Mouse (Mus musculus) mature B cell (primary cell): Measurements from ENCODE around the gene Dnmt3b.
"Not testable (repeated sequence)": the region's sequence is repeated elsewhere in the genome, so short reads cannot be mapped to it uniquely, and the experiment has no call there.

Experiments used
- in situ Hi-C: fragments of 300-500 bp; cut with MboI; formaldehyde crosslinking; loops from 2 replicates; pipeline ENCODE4 v1.14.3; 2019

Dnmt3b gene

GRCm38 (mm10) chr2:153712646-153713091, 63.4 kb downstream of the Dnmt3b start:
- in situ Hi-C loops = no loop called here

DNA sequence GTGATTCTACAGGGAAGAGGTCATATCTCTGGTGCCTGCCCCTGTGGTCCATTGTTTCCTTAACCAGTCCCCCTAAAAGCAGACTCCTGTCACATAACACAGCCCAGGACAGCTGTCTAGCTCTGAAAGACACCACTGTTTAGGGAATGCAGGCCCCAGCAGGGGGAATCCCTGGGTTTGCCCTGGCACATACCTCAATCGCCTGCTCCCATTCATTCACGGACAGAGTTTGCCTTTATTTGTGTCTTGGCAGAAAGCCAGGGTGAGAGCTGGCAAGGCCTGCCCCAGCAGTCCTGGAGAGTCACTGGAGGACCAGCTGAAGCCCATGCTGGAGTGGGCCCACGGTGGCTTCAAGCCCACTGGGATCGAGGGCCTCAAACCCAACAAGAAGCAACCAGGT, 64.0 kb downstream of the Dnmt3b start:
- in situ Hi-C loops = no loop called here

GRCm38 (mm10) chr2:153717861-153718260, 68.6 kb downstream of the Dnmt3b start:
- in situ Hi-C loops = not testable (repeated sequence)

GRCm38 (mm10) chr2:153723098-153723497, 73.8 kb downstream of the Dnmt3b start:
- in situ Hi-C loops = no loop called here

- in situ Hi-C loops = no loop called here
Measured at GRCm38 (mm10) chr2:153724424-153724823, 75.2 kb downstream of the Dnmt3b start.

DNA sequence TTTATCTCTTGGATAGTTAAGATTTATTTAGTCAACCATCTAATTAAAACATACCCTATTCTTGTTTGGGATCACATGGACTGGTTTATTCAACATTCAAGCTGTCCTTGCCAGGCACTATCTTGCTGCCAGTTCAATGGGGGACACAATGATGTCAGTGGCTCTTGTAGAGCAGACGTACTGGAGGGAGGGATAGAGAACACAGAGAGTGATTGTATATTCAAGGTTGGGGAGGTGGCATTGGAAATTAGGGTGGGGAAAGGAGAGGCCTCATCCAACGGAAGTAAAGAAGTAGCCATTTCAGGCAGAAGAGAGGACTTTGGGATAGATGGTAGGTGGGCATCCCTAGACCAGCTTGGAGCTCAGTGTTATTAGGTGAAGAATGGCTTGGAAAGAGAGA, 75.6 kb downstream of the Dnmt3b start:
- in situ Hi-C loops = no loop called here

GRCm38 (mm10) chr2:153725291-153725690, 76.0 kb downstream of the Dnmt3b start:
- in situ Hi-C loops = no loop called here

DNA sequence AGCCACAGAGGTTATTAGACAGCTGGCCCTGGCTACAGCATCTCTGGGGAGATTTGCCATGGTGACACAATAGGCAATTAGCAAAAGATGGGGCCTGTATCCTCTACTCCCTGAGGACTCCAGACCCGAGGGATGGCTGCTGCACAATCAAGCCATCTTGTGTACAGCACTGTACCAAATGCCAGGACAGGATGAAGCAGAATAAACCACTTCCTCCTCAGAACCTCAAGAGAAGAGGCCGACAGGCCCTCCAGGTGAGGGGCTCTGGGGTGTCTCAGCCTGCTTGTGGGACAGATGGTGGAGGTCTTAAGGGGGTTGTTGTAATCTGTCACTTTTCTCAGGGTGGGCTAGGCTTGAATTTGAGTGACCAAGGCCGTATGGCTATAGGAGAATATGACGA, 84.8 kb downstream of the Dnmt3b start:
- in situ Hi-C loops = no loop called here
